Mouse (Mus musculus): ENCODE measurements around the gene Podxl. TPM values are rescaled to one million over a fixed set of nuclear protein-coding genes. Genes with fewer than 3 reads are reported as not detected.

Gene Podxl
- total and polyA plus RNA-seq, 3 experiments = 53.8 to 90.9 (median 71.6) TPM

- 92% methylated on average over 10 of the region's 10 CpGs for WGBS
- H3K27ac ChIP-seq = no peak overlapping the region
- H3K4me3 ChIP-seq = no peak overlapping the region
- no peaks in the 10 kb centered on the region for H3K4me1 ChIP-seq (ENCODE audit: control insufficient read depth, insufficient read depth, low read length)
- no peak overlapping the region for H3K9ac ChIP-seq (ENCODE audit: low read depth, low read length)
- H3K79me2 ChIP-seq (replicated peaks; ENCODE audit: control insufficient read depth, insufficient read depth, low read length) = no peaks in the 10 kb centered on the region
- intact Hi-C loops (cut with DNase I) = no loop called here
- peaks cover 10% of the 10 kb centered on the region for H3K36me3 ChIP-seq (ENCODE audit: control insufficient read depth, insufficient read depth, low read length)
- DNase-seq = no peak
- no peaks in the 10 kb centered on the region for H3K27me3 ChIP-seq (ENCODE audit: control insufficient read depth, insufficient read depth, low read length)
- TF ChIP-seq EP300 (IDR thresholded peaks at IDR 0.05; ENCODE audit: insufficient read depth, low read depth, low read length) (no peak), CTCF (IDR thresholded peaks at IDR 0.05) (no peak), POLR2A (IDR thresholded peaks at IDR 0.05; ENCODE audit: insufficient read depth, low read depth, low read length) (no peak)
These were observed 63.9 kb downstream of the Podxl start for GRCm38 (mm10) chr6:31499836-31500235.

- H3K27me3 ChIP-seq (ENCODE audit: control insufficient read depth, insufficient read depth, low read length) = no peaks in the 10 kb centered on the region
- peaks cover 5% of the 10 kb centered on the region for H3K36me3 ChIP-seq (ENCODE audit: control insufficient read depth, insufficient read depth, low read length)
- 75% methylated on average over 2 of the region's 2 CpGs for WGBS
- no peaks in the 10 kb centered on the region for H3K4me1 ChIP-seq (ENCODE audit: control insufficient read depth, insufficient read depth, low read length)
- intact Hi-C loops (cut with DNase I) = no loop called here
- H3K27ac ChIP-seq = no peak overlapping the region
- H3K4me3 ChIP-seq = no peak overlapping the region
- no peaks in the 10 kb centered on the region for H3K79me2 ChIP-seq (replicated peaks; ENCODE audit: control insufficient read depth, insufficient read depth, low read length)
- no peak for DNase-seq
- no peak for TF ChIP-seq CTCF (IDR thresholded peaks at IDR 0.05)
- TF ChIP-seq POLR2A (IDR thresholded peaks at IDR 0.05; ENCODE audit: insufficient read depth, low read depth, low read length) = no peak
- no peak for TF ChIP-seq EP300 (IDR thresholded peaks at IDR 0.05; ENCODE audit: insufficient read depth, low read depth, low read length)
- H3K9ac ChIP-seq (ENCODE audit: low read depth, low read length) = no peak overlapping the region
These were observed 67.6 kb downstream of the Podxl start for GRCm38 (mm10) chr6:31496227-31496626.

GRCm38 (mm10) chr6:31495122-31495731 is 68.6 kb downstream of the Podxl start:
- no peaks in the 10 kb centered on the region for H3K4me1 ChIP-seq (ENCODE audit: control insufficient read depth, insufficient read depth, low read length)
- peaks cover 2% of the 10 kb centered on the region for H3K36me3 ChIP-seq (ENCODE audit: control insufficient read depth, insufficient read depth, low read length)
- no peak overlapping the region for H3K4me3 ChIP-seq
- H3K27ac ChIP-seq = no peak overlapping the region
- no peak overlapping the region for H3K9ac ChIP-seq (ENCODE audit: low read depth, low read length)
- TF ChIP-seq EP300 (IDR thresholded peaks at IDR 0.05; ENCODE audit: insufficient read depth, low read depth, low read length) (no peak), POLR2A (IDR thresholded peaks at IDR 0.05; ENCODE audit: insufficient read depth, low read depth, low read length) (no peak), CTCF (IDR thresholded peaks at IDR 0.05) (no peak)
- no peak for DNase-seq
- no peaks in the 10 kb centered on the region for H3K79me2 ChIP-seq (replicated peaks; ENCODE audit: control insufficient read depth, insufficient read depth, low read length)
- intact Hi-C loops (cut with DNase I) = no loop called here
- no peaks in the 10 kb centered on the region for H3K27me3 ChIP-seq (ENCODE audit: control insufficient read depth, insufficient read depth, low read length)
- 82% methylated on average over 2 of the region's 2 CpGs for WGBS

- H3K4me3 ChIP-seq = no peak overlapping the region
- 93% methylated on average over 7 of the region's 7 CpGs for WGBS
- no peaks in the 10 kb centered on the region; the same call in none of the 2 replicates for H3K79me2 ChIP-seq (replicated peaks; ENCODE audit: control insufficient read depth, insufficient read depth, low read length)
- no peak overlapping the region for H3K9ac ChIP-seq (ENCODE audit: low read depth, low read length)
- peaks cover 3% of the 10 kb centered on the region for H3K4me1 ChIP-seq (ENCODE audit: control insufficient read depth, insufficient read depth, low read length)
- peaks cover 5% of the 10 kb centered on the region for H3K36me3 ChIP-seq (ENCODE audit: control insufficient read depth, insufficient read depth, low read length)
- intact Hi-C loops (cut with DNase I) = no loop called here
- no peaks in the 10 kb centered on the region for H3K27me3 ChIP-seq (ENCODE audit: control insufficient read depth, insufficient read depth, low read length)
- no peak for DNase-seq
- no peak for TF ChIP-seq POLR2A (IDR thresholded peaks at IDR 0.05; ENCODE audit: insufficient read depth, low read depth, low read length)
- TF ChIP-seq EP300 (IDR thresholded peaks at IDR 0.05; ENCODE audit: insufficient read depth, low read depth, low read length) = no peak
- TF ChIP-seq CTCF (IDR thresholded peaks at IDR 0.05) = no peak
- no peak overlapping the region for H3K27ac ChIP-seq
These were observed 73.8 kb downstream of the Podxl start for GRCm38 (mm10) chr6:31489950-31490349.

GRCm38 (mm10) chr6:31486601-31487000 is 77.2 kb downstream of the Podxl start:
- no peak overlapping the region for H3K4me3 ChIP-seq
- no peak overlapping the region for H3K9ac ChIP-seq (ENCODE audit: low read depth, low read length)
- peaks cover 3% of the 10 kb centered on the region for H3K4me1 ChIP-seq (ENCODE audit: control insufficient read depth, insufficient read depth, low read length)
- no peak for DNase-seq
- 93% methylated on average over 2 of the region's 2 CpGs for WGBS
- TF ChIP-seq EP300 (IDR thresholded peaks at IDR 0.05; ENCODE audit: insufficient read depth, low read depth, low read length) (no peak), CTCF (IDR thresholded peaks at IDR 0.05) (no peak), POLR2A (IDR thresholded peaks at IDR 0.05; ENCODE audit: insufficient read depth, low read depth, low read length) (no peak)
- H3K27ac ChIP-seq = no peak overlapping the region
- H3K27me3 ChIP-seq (ENCODE audit: control insufficient read depth, insufficient read depth, low read length) = no peaks in the 10 kb centered on the region
- peaks cover 4% of the 10 kb centered on the region for H3K36me3 ChIP-seq (ENCODE audit: control insufficient read depth, insufficient read depth, low read length)
- intact Hi-C loops (cut with DNase I) = no loop called here
- H3K79me2 ChIP-seq (replicated peaks; ENCODE audit: control insufficient read depth, insufficient read depth, low read length) = no peaks in the 10 kb centered on the region; the same call in none of the 2 replicates

GRCm38 (mm10) chr6:31480008-31480407 is 83.8 kb downstream of the Podxl start:
- intact Hi-C loops (cut with DNase I) = no loop called here
- Histone ChIP-seq H3K27me3 (ENCODE audit: control insufficient read depth, insufficient read depth, low read length) (no peaks in the 10 kb centered on the region), H3K4me1 (ENCODE audit: control insufficient read depth, insufficient read depth, low read length) (no peaks in the 10 kb centered on the region; the same call in 1 of the 2 replicates), H3K36me3 (ENCODE audit: control insufficient read depth, insufficient read depth, low read length) (peaks cover under 1% of the 10 kb centered on the region), H3K79me2 (replicated peaks; ENCODE audit: control insufficient read depth, insufficient read depth, low read length) (no peaks in the 10 kb centered on the region; the same call in 1 of the 2 replicates), H3K4me3 (no peak overlapping the region), H3K9ac (ENCODE audit: low read depth, low read length) (no peak overlapping the region), H3K27ac (no peak overlapping the region)
- 65% methylated on average over 4 of the region's 4 CpGs for WGBS
- no peak for TF ChIP-seq EP300 (IDR thresholded peaks at IDR 0.05; ENCODE audit: insufficient read depth, low read depth, low read length)
- no peak for TF ChIP-seq POLR2A (IDR thresholded peaks at IDR 0.05; ENCODE audit: insufficient read depth, low read depth, low read length)
- no peak for TF ChIP-seq CTCF (IDR thresholded peaks at IDR 0.05)
- DNase-seq = no peak

Data from heart, adult 2 months (tissue).